Mouse (Mus musculus) cortical plate, adult 2 months (tissue): ENCODE measurements around the gene Pars2.

Source experiments
- CTCF ChIP-seq: fragments of 200-500 bp; IDR thresholded peaks from 2 replicates; pipeline ENCODE4 v1.5.1; 2011; ENCODE audit warnings: mild to moderate bottlenecking, control low read depth, low read length; ENCODE audit not compliant: insufficient read depth; ENCODE audit errors: extremely low read depth
- POLR2A ChIP-seq: fragments of 200-500 bp; IDR thresholded peaks from 2 replicates; pipeline ENCODE4 v1.6.1; 2011; ENCODE audit warnings: mild to moderate bottlenecking, low read length, control low read depth; ENCODE audit not compliant: insufficient read depth; ENCODE audit errors: extremely low read depth

GRCm38 (mm10) chr4:106655681-106656080, 4.8 kb downstream of the Pars2 start:
- TF ChIP-seq POLR2A (no peak), CTCF (no peak)
